Mouse (Mus musculus): Measurements from ENCODE around the gene Ercc5. TPM values are rescaled to one million over a fixed set of nuclear protein-coding genes. Genes with fewer than 3 reads are reported as not detected.

Ercc5 gene
- polyA plus RNA-seq, 1 experiment from 2014 or later = 18.5 TPM

DNA sequence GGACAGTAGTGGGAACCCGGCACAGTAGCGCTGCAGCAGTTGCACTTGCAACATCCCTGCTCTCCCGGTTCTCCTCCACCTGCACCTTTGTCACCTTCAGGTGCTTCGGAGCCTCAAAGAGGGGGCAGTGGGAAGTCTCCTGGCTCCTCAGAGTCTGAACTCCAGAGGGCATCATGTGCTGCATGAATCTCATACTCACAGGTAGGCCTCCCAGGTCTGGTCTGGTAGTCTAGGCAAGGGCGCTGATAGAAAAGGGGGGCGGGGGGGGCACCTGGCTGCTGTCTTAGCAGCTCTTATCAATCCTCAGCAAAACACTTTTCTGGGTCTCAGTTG lies 27.5 kb upstream of the Ercc5 start:
- Histone ChIP-seq H3K27ac (ENCODE audit: low read depth) (peak overlapping the region; percentile 95), H3K9ac (ENCODE audit: low read length) (peak overlapping the region; percentile 65), H3K4me2 (ENCODE audit: low read length) (peak overlapping the region; percentile 56), H3K4me1 (replicated peaks; ENCODE audit: control insufficient read depth, insufficient read depth, low read length) (peaks cover 4% of the 10 kb centered on the region; the same call in 1 of the 2 replicates), H3K4me3 (ENCODE audit: low read depth, low read length) (peak overlapping the region; percentile 82), H3K36me3 (ENCODE audit: control insufficient read depth, insufficient read depth, low read length) (peaks cover 19% of the 10 kb centered on the region), H3K27me3 (replicated peaks; ENCODE audit: control insufficient read depth, insufficient read depth, low read length) (no peaks in the 10 kb centered on the region), H3K9me3 (ENCODE audit: control insufficient read depth, low read length) (no peaks in the 10 kb centered on the region)
- WGBS = 4% methylated on average over 6 of the region's 6 CpGs
- ATAC-seq (replicated peaks; ENCODE audit: low FRiP score, low TSS enrichment, low read depth) (peak; percentile 37), DNase-seq (ENCODE audit: low spot score) (no peak)

DNA sequence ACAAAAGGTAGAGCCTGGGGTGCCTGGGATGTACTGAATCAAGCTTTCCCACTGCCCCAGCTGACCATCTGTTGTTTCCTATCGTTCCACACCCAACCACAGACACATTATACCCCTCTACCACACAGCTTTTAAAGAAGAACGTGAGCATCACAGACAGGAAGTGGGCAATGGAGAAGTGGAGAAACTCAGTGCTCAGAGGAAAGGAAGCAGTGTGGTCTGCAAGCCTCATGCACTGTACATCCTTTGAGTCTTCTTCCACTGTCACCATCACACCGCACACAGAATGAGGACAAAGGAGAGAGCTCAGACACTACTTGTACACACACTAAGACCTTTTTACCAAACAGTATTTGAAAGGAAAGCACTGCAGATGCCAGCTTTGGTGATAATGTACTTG lies 25.3 kb upstream of the Ercc5 start:
- ATAC-seq (replicated peaks; ENCODE audit: low FRiP score, low TSS enrichment, low read depth) (no peak), DNase-seq (ENCODE audit: low spot score) (no peak)
- H3K4me3 ChIP-seq (ENCODE audit: low read depth, low read length) = no peak overlapping the region
- H3K9ac ChIP-seq (ENCODE audit: low read length) = no peak overlapping the region
- WGBS = 79% methylated on average over 3 of the region's 3 CpGs
- H3K36me3 ChIP-seq (ENCODE audit: control insufficient read depth, insufficient read depth, low read length) = peaks cover 10% of the 10 kb centered on the region
- H3K4me2 ChIP-seq (ENCODE audit: low read length) = no peak overlapping the region
- H3K4me1 ChIP-seq (replicated peaks; ENCODE audit: control insufficient read depth, insufficient read depth, low read length) = peaks cover 4% of the 10 kb centered on the region; the same call in 1 of the 2 replicates
- H3K27ac ChIP-seq (ENCODE audit: low read depth) = no peak overlapping the region
- H3K9me3 ChIP-seq (ENCODE audit: control insufficient read depth, low read length) = no peaks in the 10 kb centered on the region
- H3K27me3 ChIP-seq (replicated peaks; ENCODE audit: control insufficient read depth, insufficient read depth, low read length) = no peaks in the 10 kb centered on the region

DNA sequence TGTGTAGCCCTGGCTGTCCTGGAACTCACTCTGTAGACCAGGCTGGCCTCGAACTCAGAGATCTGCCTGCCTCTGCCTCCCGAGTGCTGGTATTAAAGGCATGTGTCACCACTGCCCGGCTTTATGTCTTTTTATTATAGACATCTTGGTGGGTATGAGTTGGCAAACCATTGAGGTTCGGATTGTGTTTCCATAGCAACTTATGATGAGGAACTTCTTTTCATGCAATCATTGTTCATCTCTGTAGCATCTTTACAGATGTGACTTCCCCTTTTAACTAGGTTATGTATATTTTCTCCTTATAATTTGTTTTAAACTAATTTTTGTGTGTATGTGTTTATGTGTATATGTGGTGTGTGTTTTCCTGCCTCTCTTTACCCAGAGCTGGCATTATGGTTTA lies 22.0 kb upstream of the Ercc5 start:
- 93% methylated on average over 4 of the region's 4 CpGs for WGBS
- Histone ChIP-seq H3K36me3 (ENCODE audit: control insufficient read depth, insufficient read depth, low read length) (peaks cover 41% of the 10 kb centered on the region), H3K9ac (ENCODE audit: low read length) (no peak overlapping the region), H3K4me3 (ENCODE audit: low read depth, low read length) (no peak overlapping the region), H3K4me2 (ENCODE audit: low read length) (no peak overlapping the region), H3K9me3 (ENCODE audit: control insufficient read depth, low read length) (no peaks in the 10 kb centered on the region), H3K27me3 (replicated peaks; ENCODE audit: control insufficient read depth, insufficient read depth, low read length) (no peaks in the 10 kb centered on the region), H3K27ac (ENCODE audit: low read depth) (no peak overlapping the region), H3K4me1 (replicated peaks; ENCODE audit: control insufficient read depth, insufficient read depth, low read length) (no peaks in the 10 kb centered on the region; the same call in 1 of the 2 replicates)
- ATAC-seq (replicated peaks; ENCODE audit: low FRiP score, low TSS enrichment, low read depth) (no peak), DNase-seq (ENCODE audit: low spot score) (no peak)

DNA sequence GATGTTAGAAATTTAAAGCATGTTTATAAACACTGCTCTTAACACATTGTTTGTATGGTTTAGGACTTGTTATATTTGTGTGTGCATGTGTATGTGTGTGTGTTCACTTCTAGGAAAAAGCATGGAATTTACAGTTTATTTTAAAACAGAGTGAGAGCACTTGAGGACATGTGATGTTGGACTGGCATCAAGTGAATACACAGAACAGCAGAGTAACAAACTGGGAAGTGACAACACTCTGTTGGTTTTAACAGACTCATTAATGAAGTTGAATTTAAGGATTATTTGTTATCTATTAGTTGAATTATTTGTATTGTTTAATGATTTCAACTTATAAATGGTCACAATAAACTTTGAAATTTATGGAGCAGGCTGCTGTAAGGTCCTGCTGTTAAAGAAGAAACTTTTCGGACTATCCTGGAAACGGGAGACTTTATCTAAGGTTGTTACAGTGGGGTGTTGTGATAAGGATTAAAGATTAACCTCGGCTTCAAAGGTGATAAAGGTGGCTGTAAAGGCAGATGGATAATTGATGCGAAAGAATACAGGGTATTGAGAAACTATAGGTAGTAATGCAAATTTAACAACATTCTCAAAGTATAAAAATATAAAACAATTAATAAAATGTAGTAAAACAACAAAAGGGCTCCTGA lies 17.5 kb upstream of the Ercc5 start:
- H3K9ac ChIP-seq (ENCODE audit: low read length) = no peak overlapping the region
- no peak for ATAC-seq (replicated peaks; ENCODE audit: low FRiP score, low TSS enrichment, low read depth)
- WGBS = 72% methylated on average over 4 of the region's 4 CpGs

DNA sequence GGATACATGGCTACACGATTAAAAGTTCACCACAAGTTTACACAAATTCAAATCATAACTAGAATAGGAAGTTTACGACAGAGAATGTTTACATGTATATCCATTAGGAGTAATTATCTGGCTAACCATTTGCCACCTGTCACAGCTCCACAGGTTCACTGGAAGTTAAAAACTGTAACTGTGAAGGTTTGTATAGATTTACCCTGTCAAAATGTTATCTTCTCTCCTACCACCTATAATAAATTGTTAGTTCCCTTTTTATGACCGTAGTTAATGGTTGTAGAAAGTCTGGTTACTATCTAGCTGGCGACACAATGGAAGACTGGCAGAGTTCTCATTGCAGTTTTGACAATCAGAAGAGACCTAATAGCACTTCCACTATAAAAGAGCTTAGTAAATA lies 7.3 kb upstream of the Ercc5 start:
- Histone ChIP-seq H3K36me3 (ENCODE audit: control insufficient read depth, insufficient read depth, low read length) (peaks cover 62% of the 10 kb centered on the region), H3K4me3 (ENCODE audit: low read depth, low read length) (no peak overlapping the region), H3K9me3 (ENCODE audit: control insufficient read depth, low read length) (no peaks in the 10 kb centered on the region), H3K9ac (ENCODE audit: low read length) (no peak overlapping the region), H3K4me2 (ENCODE audit: low read length) (no peak overlapping the region), H3K4me1 (replicated peaks; ENCODE audit: control insufficient read depth, insufficient read depth, low read length) (no peaks in the 10 kb centered on the region), H3K27me3 (replicated peaks; ENCODE audit: control insufficient read depth, insufficient read depth, low read length) (no peaks in the 10 kb centered on the region), H3K27ac (ENCODE audit: low read depth) (no peak overlapping the region)
- no peak for ATAC-seq (replicated peaks; ENCODE audit: low FRiP score, low TSS enrichment, low read depth)
- 20% methylated on average over 4 of the region's 4 CpGs for WGBS
- DNase-seq (ENCODE audit: low spot score) = no peak

More for the DNA sequence above, 17.5 kb upstream of the Ercc5 start:
- no peak for DNase-seq (ENCODE audit: low spot score)
- Histone ChIP-seq H3K27ac (ENCODE audit: low read depth) (no peak overlapping the region), H3K36me3 (ENCODE audit: control insufficient read depth, insufficient read depth, low read length) (peaks cover 59% of the 10 kb centered on the region), H3K4me1 (replicated peaks; ENCODE audit: control insufficient read depth, insufficient read depth, low read length) (no peaks in the 10 kb centered on the region), H3K4me3 (ENCODE audit: low read depth, low read length) (no peak overlapping the region), H3K9me3 (ENCODE audit: control insufficient read depth, low read length) (no peaks in the 10 kb centered on the region), H3K4me2 (ENCODE audit: low read length) (no peak overlapping the region), H3K27me3 (replicated peaks; ENCODE audit: control insufficient read depth, insufficient read depth, low read length) (no peaks in the 10 kb centered on the region)

DNA sequence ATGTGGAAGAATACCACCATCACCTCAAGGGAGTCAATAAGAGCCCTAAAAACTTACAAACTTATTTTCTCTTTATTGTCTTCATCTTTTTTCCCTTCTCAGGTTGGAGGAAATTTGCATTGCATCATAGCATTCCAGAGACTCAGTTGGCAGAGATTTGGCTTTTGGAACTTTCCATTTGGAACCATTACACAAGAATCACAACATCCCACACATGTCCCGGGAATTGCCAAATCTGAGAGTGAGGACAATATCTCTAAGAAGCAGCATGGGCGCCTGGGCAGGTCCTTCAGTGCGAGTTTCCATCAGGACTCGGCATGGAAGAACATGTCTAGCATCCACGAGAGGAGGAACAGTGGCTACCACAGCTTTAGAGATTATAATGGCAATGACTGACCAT lies 4.8 kb upstream of the Ercc5 start:
- H3K4me3 ChIP-seq (ENCODE audit: low read depth, low read length) = no peak overlapping the region
- no peak overlapping the region for H3K9ac ChIP-seq (ENCODE audit: low read length)
- peaks cover 4% of the 10 kb centered on the region; the same call in 1 of the 2 replicates for H3K4me1 ChIP-seq (replicated peaks; ENCODE audit: control insufficient read depth, insufficient read depth, low read length)
- H3K36me3 ChIP-seq (ENCODE audit: control insufficient read depth, insufficient read depth, low read length) = peaks cover 52% of the 10 kb centered on the region
- no peaks in the 10 kb centered on the region for H3K27me3 ChIP-seq (replicated peaks; ENCODE audit: control insufficient read depth, insufficient read depth, low read length)
- ATAC-seq (replicated peaks; ENCODE audit: low FRiP score, low TSS enrichment, low read depth) (no peak), DNase-seq (ENCODE audit: low spot score) (no peak)
- WGBS = 93% methylated on average over 5 of the region's 5 CpGs
- H3K27ac ChIP-seq (ENCODE audit: low read depth) = no peak overlapping the region
- no peak overlapping the region for H3K4me2 ChIP-seq (ENCODE audit: low read length)
- no peaks in the 10 kb centered on the region for H3K9me3 ChIP-seq (ENCODE audit: control insufficient read depth, low read length)

DNA sequence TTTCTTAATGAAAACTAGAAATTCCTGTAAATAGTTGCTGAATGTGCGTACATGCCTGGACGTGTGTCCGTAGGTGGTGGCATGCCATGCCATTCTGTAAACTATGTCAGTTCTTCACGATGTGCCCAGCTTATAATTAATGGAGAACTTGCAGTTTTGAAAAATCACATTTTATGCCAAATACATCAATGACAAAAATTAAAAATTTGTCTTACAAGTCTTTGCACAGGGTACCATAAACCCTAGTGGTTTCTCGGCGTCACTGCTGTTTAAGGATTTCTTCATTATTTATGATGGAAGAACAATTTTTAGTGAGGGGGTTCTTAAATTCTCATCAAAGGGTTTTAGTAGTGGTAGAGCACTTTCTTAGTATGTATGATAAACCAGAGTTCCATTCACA lies 1.2 kb downstream of the Ercc5 start:
- WGBS = 27% methylated on average over 6 of the region's 6 CpGs
- no peaks in the 10 kb centered on the region for H3K9me3 ChIP-seq (ENCODE audit: control insufficient read depth, low read length)
- no peak for DNase-seq (ENCODE audit: low spot score)

DNA sequence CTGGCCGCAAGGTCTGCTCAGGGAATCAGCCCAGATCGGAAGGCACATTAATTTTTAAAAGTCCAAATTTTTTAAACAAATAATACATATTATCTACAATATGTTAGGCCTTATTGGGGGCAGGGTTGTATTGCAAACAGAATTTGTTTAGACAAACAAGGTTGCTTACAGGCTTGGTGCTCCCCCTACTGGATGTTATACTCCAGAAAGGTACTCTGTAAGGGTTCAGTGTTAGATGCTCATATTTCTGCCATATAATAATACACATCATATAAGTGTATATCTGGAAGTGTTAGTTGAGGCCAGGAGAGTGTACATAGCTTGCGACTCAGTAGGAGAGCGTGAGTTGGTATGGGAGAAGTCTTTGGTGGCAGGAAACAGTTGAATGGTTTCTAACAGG lies 7.7 kb downstream of the Ercc5 start:
- H3K4me2 ChIP-seq (ENCODE audit: low read length) = no peak overlapping the region
- H3K9me3 ChIP-seq (ENCODE audit: control insufficient read depth, low read length) = no peaks in the 10 kb centered on the region

More for the DNA sequence above, 1.2 kb downstream of the Ercc5 start:
- H3K4me3 ChIP-seq (ENCODE audit: low read depth, low read length) = peak overlapping the region; percentile 88
- peak overlapping the region; percentile 56 for H3K4me2 ChIP-seq (ENCODE audit: low read length)
- no peak for ATAC-seq (replicated peaks; ENCODE audit: low FRiP score, low TSS enrichment, low read depth)
- H3K9ac ChIP-seq (ENCODE audit: low read length) = peak overlapping the region; percentile 84
- no peaks in the 10 kb centered on the region for H3K27me3 ChIP-seq (replicated peaks; ENCODE audit: control insufficient read depth, insufficient read depth, low read length)
- peaks cover 9% of the 10 kb centered on the region; the same call in 1 of the 2 replicates for H3K4me1 ChIP-seq (replicated peaks; ENCODE audit: control insufficient read depth, insufficient read depth, low read length)
- 0 out of 2 replicates have a peak overlapping the region, but pooled peaks have one; percentile 93 for H3K27ac ChIP-seq (ENCODE audit: low read depth)
- H3K36me3 ChIP-seq (ENCODE audit: control insufficient read depth, insufficient read depth, low read length) = peaks cover 2% of the 10 kb centered on the region

DNA sequence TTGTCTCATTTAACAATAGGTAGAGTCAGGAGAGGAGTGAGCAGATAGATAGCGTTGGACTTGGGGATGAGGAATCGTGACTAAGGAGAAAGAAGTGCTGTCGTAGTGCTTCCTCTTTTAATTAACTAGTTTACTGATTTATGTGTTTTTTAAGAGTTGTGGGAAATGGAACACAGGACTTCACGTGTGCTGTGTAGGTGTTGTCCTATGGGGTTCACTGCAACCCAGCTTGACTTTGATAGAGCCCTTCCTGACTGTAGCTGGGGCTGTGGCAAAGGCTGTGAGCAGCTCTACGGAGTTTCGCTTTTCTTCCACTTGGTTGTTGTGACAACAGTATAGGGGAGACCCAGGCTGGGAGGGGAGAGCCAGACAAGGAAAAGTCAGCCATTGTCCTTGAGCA lies 10.8 kb downstream of the Ercc5 start:
- H3K27ac ChIP-seq (ENCODE audit: low read depth) = no peak overlapping the region
- H3K27me3 ChIP-seq (replicated peaks; ENCODE audit: control insufficient read depth, insufficient read depth, low read length) = no peaks in the 10 kb centered on the region
- DNase-seq (ENCODE audit: low spot score) (no peak), ATAC-seq (replicated peaks; ENCODE audit: low FRiP score, low TSS enrichment, low read depth) (no peak)
- H3K9ac ChIP-seq (ENCODE audit: low read length) = no peak overlapping the region
- 91% methylated on average over 6 of the region's 6 CpGs for WGBS
- H3K4me3 ChIP-seq (ENCODE audit: low read depth, low read length) = no peak overlapping the region
- H3K4me1 ChIP-seq (replicated peaks; ENCODE audit: control insufficient read depth, insufficient read depth, low read length) = no peaks in the 10 kb centered on the region
- H3K4me2 ChIP-seq (ENCODE audit: low read length) = no peak overlapping the region
- H3K36me3 ChIP-seq (ENCODE audit: control insufficient read depth, insufficient read depth, low read length) = peaks cover 58% of the 10 kb centered on the region
- no peaks in the 10 kb centered on the region for H3K9me3 ChIP-seq (ENCODE audit: control insufficient read depth, low read length)

More for the DNA sequence above, 7.7 kb downstream of the Ercc5 start:
- DNase-seq (ENCODE audit: low spot score) (no peak), ATAC-seq (replicated peaks; ENCODE audit: low FRiP score, low TSS enrichment, low read depth) (no peak)
- H3K27me3 ChIP-seq (replicated peaks; ENCODE audit: control insufficient read depth, insufficient read depth, low read length) = no peaks in the 10 kb centered on the region
- H3K27ac ChIP-seq (ENCODE audit: low read depth) = no peak overlapping the region
- H3K36me3 ChIP-seq (ENCODE audit: control insufficient read depth, insufficient read depth, low read length) = peaks cover 29% of the 10 kb centered on the region
- WGBS = 98% methylated on average over 4 of the region's 4 CpGs
- H3K4me1 ChIP-seq (replicated peaks; ENCODE audit: control insufficient read depth, insufficient read depth, low read length) = no peaks in the 10 kb centered on the region
- H3K4me3 ChIP-seq (ENCODE audit: low read depth, low read length) = no peak overlapping the region
- H3K9ac ChIP-seq (ENCODE audit: low read length) = no peak overlapping the region

Measured in intestine, embryonic 14.5 days (tissue).